Mouse (Mus musculus) C3H10T1/2 (cell line): ENCODE data around the gene Dhx8. TPM values are rescaled to one million over a fixed set of nuclear protein-coding genes. Genes with fewer than 3 reads are reported as not detected.

Source experiments
- polyA plus RNA-seq, 2 experiments: library from polyadenylated mRNA; unstranded; fragments of >200 nt; fragmentation: generic; extraction: Trizol; gene quantifications; one replicate each; pipeline ENCODE4 v1.2.1; 2012; ENCODE audit warnings: missing spikeins in 2 of 2

Gene Dhx8
- polyA plus RNA-seq, result 10 to 100 TPM in 1 of 2 experiments, 1 to 10 TPM in 1; 8.0 to 23.3 TPM

GRCm38 (mm10) chr11:101732518-101733440, at the start of gene Dhx8:
Gene Dhx8 (plus strand): TSS chr11:101732919.

GRCm38 (mm10) chr11:101785143-101785851, 52.6 kb downstream of the Dhx8 start, which contains the start of gene Etv4:
Gene Etv4 (minus strand): TSS chr11:101785371.

Other genes starting within 250 kb of the Dhx8 start
- 1 to 10 TPM in 1 of 2 experiments, under 1 TPM in 1; 0.53 to 2.7 TPM for gene Brca1, start 181.0 kb upstream of the Dhx8 start, polyA plus RNA-seq
- gene Nbr1, start 180.8 kb upstream of the Dhx8 start, polyA plus RNA-seq, result 10 to 100 TPM in 1 of 2 experiments, 1 to 10 TPM in 1; 3.3 to 49.8 TPM
- gene Tmem106a, start 150.7 kb upstream of the Dhx8 start, polyA plus RNA-seq, result 10 to 100 TPM in 1 of 2 experiments, 1 to 10 TPM in 1; 4.5 to 21.6 TPM
- not detected for gene Gm11634, start 133.7 kb upstream of the Dhx8 start, polyA plus RNA-seq
- gene Rdm1, start 105.7 kb upstream of the Dhx8 start, polyA plus RNA-seq, result 10 to 100 TPM; 25.2 to 58.0 TPM
- 1 to 10 TPM; 1.4 to 1.5 TPM for gene Arl4d, start 67.4 kb upstream of the Dhx8 start, polyA plus RNA-seq
- gene Etv4, start 52.5 kb downstream of the Dhx8 start, polyA plus RNA-seq, result 100 to 1,000 TPM in 1 of 2 experiments, 1 to 10 TPM in 1; 7.3 to 119 TPM
- gene Meox1, start 161.5 kb downstream of the Dhx8 start, polyA plus RNA-seq, result under 1 TPM in 1 of 2 experiments, not detected in 1; 0.98 TPM
- not detected for gene Sost, start 234.1 kb downstream of the Dhx8 start, polyA plus RNA-seq